Mouse (Mus musculus): ENCODE measurements at regions not wholly inside any gene's neighbourhood (a gene's known extent, or its start where the extent isn't known, plus 50 kb on each side); places are given as distances from the start of the nearest gene placed in this dataset.

DNA sequence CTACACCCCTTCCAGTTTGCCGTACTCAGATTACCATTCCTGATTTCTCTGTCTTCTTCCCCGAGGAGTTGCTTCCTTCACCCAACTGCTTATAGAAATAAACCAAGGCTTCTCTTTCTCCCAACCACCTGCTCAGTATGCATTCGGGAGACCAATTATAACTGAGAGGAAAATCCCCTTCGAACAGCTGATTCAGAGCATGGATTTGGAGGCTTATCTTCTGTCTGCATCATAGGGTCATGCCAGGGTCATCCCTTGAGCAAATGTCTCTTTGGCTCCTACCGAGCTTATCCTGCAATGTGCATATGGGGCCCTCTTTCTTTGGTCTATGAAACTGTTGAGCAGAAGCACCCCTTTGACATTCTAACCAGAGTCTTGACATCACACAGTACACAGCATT is 79.0 kb upstream of the Jazf1 start:
- DNase-seq (ENCODE audit: low spot score in 2 of 2), result no peak
- intact Hi-C loops (cut with DNase I), result no loop called here

DNA sequence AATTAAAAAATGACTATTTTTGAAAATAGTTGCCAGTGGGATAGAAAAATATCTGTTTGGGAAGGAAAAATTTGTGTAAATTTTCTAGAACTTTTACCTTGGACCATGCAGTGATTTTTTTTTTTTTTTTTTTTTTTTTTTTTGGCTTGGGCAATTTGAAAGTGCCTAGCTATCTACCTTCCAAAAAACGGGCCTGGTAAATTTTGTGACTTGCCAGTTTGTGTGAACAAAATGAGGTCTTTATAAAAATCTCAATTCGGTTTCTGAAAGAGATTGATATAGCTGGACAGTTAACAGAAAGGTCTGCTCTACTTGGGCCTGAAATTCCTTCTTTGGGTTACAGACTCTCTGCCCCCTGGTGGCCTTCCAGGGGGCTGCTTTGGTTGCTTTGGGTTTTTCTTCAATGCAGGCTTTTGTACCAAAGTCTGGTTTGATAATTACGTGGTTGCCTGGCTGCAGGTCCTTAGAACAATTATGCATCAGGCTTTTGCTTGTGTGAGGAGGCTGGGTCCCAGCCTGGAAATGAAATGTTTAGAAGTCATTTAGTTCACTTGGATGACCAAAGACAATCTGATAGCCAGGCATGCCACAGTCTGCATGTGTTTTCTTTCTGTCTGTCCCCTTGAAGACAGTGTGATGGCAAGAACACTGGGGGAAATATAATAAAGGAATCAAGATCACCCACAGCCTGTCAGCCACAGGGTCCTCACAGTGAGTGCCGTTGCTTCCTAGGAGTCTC is 75.6 kb upstream of the Jazf1 start:
- peak; percentile 43 to 52 for DNase-seq (ENCODE audit: low spot score in 2 of 2)
- intact Hi-C loops (cut with DNase I), result loop anchor here (2.0 kb wide), 1 partner anchor 75 kb away; the partner anchor contains the start of gene Jazf1

DNA sequence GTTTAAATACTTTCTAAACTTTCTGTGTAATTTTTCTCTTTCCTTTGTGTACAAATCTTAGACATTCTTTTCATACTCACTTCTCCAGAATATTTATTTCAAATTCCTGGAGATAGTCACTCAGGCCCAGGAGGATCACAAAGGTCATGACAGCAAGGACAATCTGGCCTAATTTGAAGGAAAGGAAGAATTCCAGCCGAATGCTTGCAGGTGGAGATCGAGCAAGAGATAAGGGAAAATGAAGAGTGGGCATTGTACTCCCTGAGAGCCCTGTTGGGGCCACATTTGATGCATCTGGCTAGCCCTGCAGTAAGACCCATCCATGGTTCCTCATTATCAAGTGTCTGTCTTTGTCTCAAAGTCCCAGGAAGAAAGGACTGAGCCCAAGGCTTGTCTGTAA is 66.0 kb upstream of the Jazf1 start:
- no peak for DNase-seq (ENCODE audit: low spot score in 2 of 2)
- intact Hi-C loops (cut with DNase I), result no loop called here

DNA sequence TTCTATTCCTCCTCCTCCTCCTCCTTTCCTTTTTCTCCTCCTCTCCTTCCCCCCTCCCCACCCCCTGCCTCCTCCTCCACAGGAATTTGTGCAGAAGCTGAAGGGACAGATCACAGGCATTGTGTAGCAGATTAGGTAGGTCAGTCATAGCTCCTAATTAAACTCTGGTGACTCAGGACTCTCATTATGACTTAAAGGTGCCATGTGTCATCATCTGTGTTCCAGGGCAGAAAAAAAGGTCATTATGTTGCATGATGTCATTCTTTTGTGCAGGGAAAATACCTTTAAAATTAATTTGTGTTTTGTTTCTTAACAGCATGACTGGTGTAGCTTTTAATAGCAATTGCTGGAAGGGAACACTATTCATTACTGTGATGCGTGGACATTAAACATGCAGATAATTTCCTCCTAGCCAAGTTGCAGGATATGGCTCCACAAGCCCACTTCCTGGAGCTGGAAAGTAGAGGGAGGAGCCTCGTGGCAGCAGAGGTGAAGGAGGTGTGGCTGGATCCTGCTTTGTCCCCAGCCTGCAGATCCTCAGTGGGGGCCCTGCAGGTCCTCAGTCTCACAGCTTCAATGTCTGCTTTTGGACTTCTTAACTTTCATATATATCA is 62.4 kb upstream of the Jazf1 start:
- intact Hi-C loops (cut with DNase I), result no loop called here
- no peak for DNase-seq (ENCODE audit: low spot score in 2 of 2)

- DNase-seq (ENCODE audit: low spot score in 2 of 2), result no peak
- intact Hi-C loops (cut with DNase I), result no loop called here
Observed at GRCm38 (mm10) chr6:53126776-53127175, 58.3 kb upstream of the Jazf1 start.

DNA sequence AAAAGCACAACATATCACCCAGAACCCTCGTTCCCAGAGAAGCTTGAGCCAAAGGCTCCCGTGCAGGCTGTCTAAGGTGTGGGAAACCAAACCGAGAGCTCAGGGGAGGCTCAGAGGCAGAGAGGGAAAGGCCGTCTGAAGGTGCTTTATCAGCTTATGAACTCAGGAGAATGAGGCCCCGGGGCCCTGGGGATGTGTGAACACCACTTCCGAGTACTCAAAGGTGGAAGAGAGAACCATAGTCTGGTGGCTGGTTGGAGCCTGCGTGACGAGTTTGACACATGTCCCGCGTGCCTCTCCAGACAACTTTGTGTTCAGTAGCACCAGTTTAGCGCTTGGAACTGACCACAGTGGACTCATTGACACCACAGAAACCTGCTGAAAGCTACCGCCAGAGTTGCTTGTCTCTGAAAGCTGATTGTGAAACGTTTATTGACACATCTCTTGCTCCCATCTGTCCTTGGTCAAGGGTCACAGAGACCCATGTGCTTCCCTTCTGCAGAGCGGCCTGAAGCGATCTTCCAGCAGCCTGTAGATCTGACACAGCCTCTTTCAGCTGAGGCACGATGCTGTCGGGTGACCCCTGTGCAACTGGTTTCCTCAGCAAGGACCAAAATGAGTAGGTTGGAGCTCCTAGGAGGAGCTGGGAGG is 56.5 kb upstream of the Jazf1 start:
- intact Hi-C loops (cut with DNase I), result no loop called here
- DNase-seq (ENCODE audit: low spot score in 2 of 2), result no peak

- DNase-seq (ENCODE audit: low spot score in 2 of 2), result no peak
- intact Hi-C loops (cut with DNase I), result no loop called here
Observed at GRCm38 (mm10) chr6:53120385-53120784, 52.0 kb upstream of the Jazf1 start.
